Mouse (Mus musculus): ENCODE data around the gene Isca1.
"Not testable (repeated sequence)": the region's sequence is repeated elsewhere in the genome, so short reads cannot be mapped to it uniquely, and the experiment has no call there.

Gene Isca1

GRCm38 (mm10) chr13:59741697-59742096, 27.9 kb downstream of the Isca1 start:
- TF ChIP-seq CTCF (conservative IDR thresholded peaks at IDR 0.05; ENCODE audit: low read length) (peak; percentile 17; the same call in 1 of the 2 replicates), NANOG (IDR thresholded peaks at IDR 0.05; ENCODE audit: borderline replicate concordance, low read length) (no peak)
- no peaks in the 10 kb centered on the region for H3K36me3 ChIP-seq (ENCODE audit: insufficient read depth, low read length)
- H3K4me3 ChIP-seq (replicated peaks; ENCODE audit: low read length) = no peak overlapping the region
- H3K4me1 ChIP-seq (replicated peaks; ENCODE audit: low read depth, low read length) = peaks cover 5% of the 10 kb centered on the region
- no peaks in the 10 kb centered on the region for H3K27me3 ChIP-seq (ENCODE audit: insufficient read depth, low read length)
- H3K9me3 ChIP-seq (ENCODE audit: low read length) = no peaks in the 10 kb centered on the region

DNA sequence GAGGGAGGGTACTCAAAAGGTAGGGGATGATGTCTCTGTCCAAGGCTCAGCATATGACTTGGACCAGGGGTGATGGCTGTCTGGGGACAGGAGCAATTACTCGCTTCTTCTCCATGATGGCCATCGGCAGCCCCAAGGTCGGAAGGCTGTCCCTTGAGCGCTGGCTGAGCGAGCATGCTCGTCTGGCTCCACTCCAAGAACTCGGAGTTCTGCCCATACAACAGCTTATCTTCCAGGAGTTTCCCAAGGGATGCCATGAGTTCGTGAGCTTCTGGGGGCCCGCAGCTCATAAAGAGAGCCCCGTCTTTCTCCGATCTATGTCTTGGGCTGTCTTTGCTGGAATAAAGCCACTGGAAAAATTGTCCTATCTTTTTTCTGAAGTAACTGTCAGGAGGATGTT, 28.5 kb downstream of the Isca1 start:
- Histone ChIP-seq H3K4me3 (replicated peaks; ENCODE audit: low read length) (no peak overlapping the region), H3K4me1 (replicated peaks; ENCODE audit: low read depth, low read length) (no peaks in the 10 kb centered on the region), H3K9me3 (ENCODE audit: low read length) (no peaks in the 10 kb centered on the region), H3K36me3 (ENCODE audit: insufficient read depth, low read length) (no peaks in the 10 kb centered on the region), H3K27me3 (ENCODE audit: insufficient read depth, low read length) (no peaks in the 10 kb centered on the region)
- TF ChIP-seq CTCF (conservative IDR thresholded peaks at IDR 0.05; ENCODE audit: low read length) = no peak
- no peak for TF ChIP-seq NANOG (IDR thresholded peaks at IDR 0.05; ENCODE audit: borderline replicate concordance, low read length)
- no peak for TF ChIP-seq POU5F1 (IDR thresholded peaks at IDR 0.05; ENCODE audit: borderline replicate concordance, low read length)

DNA sequence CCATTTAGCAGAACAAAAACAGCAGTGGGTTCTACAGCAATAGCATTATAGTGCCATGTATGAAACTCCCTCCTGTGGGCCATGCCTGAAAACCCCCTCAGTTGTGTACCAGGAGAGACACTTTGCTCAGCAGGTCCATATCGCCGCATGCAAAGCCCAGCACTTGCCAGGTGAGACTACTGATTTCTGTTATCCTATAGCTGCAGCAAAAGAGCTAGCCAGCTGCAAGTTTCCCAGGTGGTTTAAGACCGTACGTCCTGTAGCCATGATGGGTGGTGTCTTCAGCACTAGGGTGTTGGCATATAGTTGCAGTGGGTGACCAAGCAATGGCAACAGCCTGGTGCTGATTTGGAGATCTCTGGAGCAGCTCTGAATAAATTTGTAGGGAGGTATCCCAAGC, 30.2 kb downstream of the Isca1 start:
- H3K36me3 ChIP-seq (ENCODE audit: insufficient read depth, low read length) = no peaks in the 10 kb centered on the region

GRCm38 (mm10) chr13:59738455-59738854, 31.2 kb downstream of the Isca1 start:
- Histone ChIP-seq H3K9me3 (ENCODE audit: low read length) (no peaks in the 10 kb centered on the region), H3K27me3 (ENCODE audit: insufficient read depth, low read length) (no peaks in the 10 kb centered on the region), H3K36me3 (ENCODE audit: insufficient read depth, low read length) (no peaks in the 10 kb centered on the region), H3K4me1 (replicated peaks; ENCODE audit: low read depth, low read length) (peaks cover 22% of the 10 kb centered on the region), H3K4me3 (replicated peaks; ENCODE audit: low read length) (no peak overlapping the region)
- no peak for TF ChIP-seq POU5F1 (IDR thresholded peaks at IDR 0.05; ENCODE audit: borderline replicate concordance, low read length)
- TF ChIP-seq NANOG (IDR thresholded peaks at IDR 0.05; ENCODE audit: borderline replicate concordance, low read length) = no peak
- TF ChIP-seq CTCF (conservative IDR thresholded peaks at IDR 0.05; ENCODE audit: low read length) = no peak

More for the DNA sequence above, 30.2 kb downstream of the Isca1 start:
- Histone ChIP-seq H3K9me3 (ENCODE audit: low read length) (no peaks in the 10 kb centered on the region), H3K4me1 (replicated peaks; ENCODE audit: low read depth, low read length) (peaks cover 13% of the 10 kb centered on the region), H3K27me3 (ENCODE audit: insufficient read depth, low read length) (no peaks in the 10 kb centered on the region), H3K4me3 (replicated peaks; ENCODE audit: low read length) (no peak overlapping the region)
- TF ChIP-seq POU5F1 (IDR thresholded peaks at IDR 0.05; ENCODE audit: borderline replicate concordance, low read length) (no peak), NANOG (IDR thresholded peaks at IDR 0.05; ENCODE audit: borderline replicate concordance, low read length) (no peak), CTCF (conservative IDR thresholded peaks at IDR 0.05; ENCODE audit: low read length) (no peak)

DNA sequence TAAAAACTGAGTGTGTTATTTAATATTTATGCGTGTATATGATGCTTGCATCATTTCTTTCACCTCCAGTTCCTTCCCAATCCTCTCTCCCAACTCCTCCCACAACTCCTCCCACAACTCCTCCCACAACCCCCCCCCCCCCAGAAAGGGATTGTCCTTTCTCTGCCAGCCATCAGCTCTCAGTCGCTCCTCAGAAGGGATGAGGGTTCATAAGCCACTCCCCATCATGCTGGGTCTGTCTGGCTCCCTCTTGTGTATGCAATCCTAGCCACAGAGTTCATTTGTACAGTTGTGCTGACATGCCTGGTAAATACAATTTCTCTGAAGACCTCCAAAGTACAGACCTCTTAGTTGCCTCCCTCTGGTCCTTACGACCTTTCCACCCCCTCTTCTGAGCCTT, 34.4 kb downstream of the Isca1 start:
- Histone ChIP-seq H3K36me3 (ENCODE audit: insufficient read depth, low read length) (no peaks in the 10 kb centered on the region), H3K4me1 (replicated peaks; ENCODE audit: low read depth, low read length) (peaks cover 41% of the 10 kb centered on the region), H3K9me3 (ENCODE audit: low read length) (no peaks in the 10 kb centered on the region), H3K27me3 (ENCODE audit: insufficient read depth, low read length) (no peaks in the 10 kb centered on the region), H3K4me3 (replicated peaks; ENCODE audit: low read length) (no peak overlapping the region)
- TF ChIP-seq POU5F1 (IDR thresholded peaks at IDR 0.05; ENCODE audit: borderline replicate concordance, low read length) = no peak
- no peak for TF ChIP-seq NANOG (IDR thresholded peaks at IDR 0.05; ENCODE audit: borderline replicate concordance, low read length)
- no peak for TF ChIP-seq CTCF (conservative IDR thresholded peaks at IDR 0.05; ENCODE audit: low read length)

DNA sequence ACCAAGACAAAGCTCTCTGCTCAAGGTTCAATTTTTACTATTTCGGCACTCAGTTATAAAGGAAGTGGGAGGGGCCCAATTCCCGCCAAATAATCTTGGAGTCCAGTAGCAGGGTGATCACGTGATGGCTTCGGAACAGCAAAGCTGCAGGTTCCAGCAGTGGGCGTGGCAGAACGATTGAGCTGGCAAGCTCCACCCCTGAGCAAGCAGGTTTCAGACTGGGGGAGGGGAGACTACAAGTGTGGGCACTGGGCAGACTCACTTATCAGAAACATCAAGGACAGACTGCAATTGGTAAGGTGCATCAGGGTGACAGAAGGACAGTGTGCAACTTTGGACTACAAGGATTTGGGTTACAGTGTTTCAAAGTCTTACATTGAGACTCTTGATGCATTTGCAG, 35.3 kb downstream of the Isca1 start:
- peak overlapping the region; percentile 11; the same call in 1 of the 2 replicates for H3K4me3 ChIP-seq (replicated peaks; ENCODE audit: low read length)
- not testable (repeated sequence) for H3K36me3 ChIP-seq (ENCODE audit: insufficient read depth, low read length); H3K9me3 ChIP-seq (ENCODE audit: low read length); H3K27me3 ChIP-seq (ENCODE audit: insufficient read depth, low read length)
- peaks cover 44% of the 10 kb centered on the region for H3K4me1 ChIP-seq (replicated peaks; ENCODE audit: low read depth, low read length)

- H3K4me3 ChIP-seq (replicated peaks; ENCODE audit: low read length) = no peak overlapping the region
- no peaks in the 10 kb centered on the region for H3K36me3 ChIP-seq (ENCODE audit: insufficient read depth, low read length)
- TF ChIP-seq POU5F1 (IDR thresholded peaks at IDR 0.05; ENCODE audit: borderline replicate concordance, low read length) (no peak), CTCF (conservative IDR thresholded peaks at IDR 0.05; ENCODE audit: low read length) (no peak), NANOG (IDR thresholded peaks at IDR 0.05; ENCODE audit: borderline replicate concordance, low read length) (no peak)
- no peaks in the 10 kb centered on the region for H3K27me3 ChIP-seq (ENCODE audit: insufficient read depth, low read length)
- peaks cover 44% of the 10 kb centered on the region for H3K4me1 ChIP-seq (replicated peaks; ENCODE audit: low read depth, low read length)
- H3K9me3 ChIP-seq (ENCODE audit: low read length) = no peaks in the 10 kb centered on the region
These were observed 35.7 kb downstream of the Isca1 start for GRCm38 (mm10) chr13:59733936-59734335.

- TF ChIP-seq NANOG (IDR thresholded peaks at IDR 0.05; ENCODE audit: borderline replicate concordance, low read length) (no peak), CTCF (conservative IDR thresholded peaks at IDR 0.05; ENCODE audit: low read length) (no peak), POU5F1 (IDR thresholded peaks at IDR 0.05; ENCODE audit: borderline replicate concordance, low read length) (no peak)
These were observed 38.0 kb downstream of the Isca1 start, which contains the start of gene Spata31d1d for GRCm38 (mm10) chr13:59731652-59732051. Gene Spata31d1d (minus strand): TSS chr13:59731752.

GRCm38 (mm10) chr13:59728378-59729093, 41.1 kb downstream of the Isca1 start:
- no peaks in the 10 kb centered on the region for H3K36me3 ChIP-seq (ENCODE audit: insufficient read depth, low read length)
- TF ChIP-seq CTCF (conservative IDR thresholded peaks at IDR 0.05; ENCODE audit: low read length) (peak; percentile 88), POU5F1 (IDR thresholded peaks at IDR 0.05; ENCODE audit: borderline replicate concordance, low read length) (no peak), NANOG (IDR thresholded peaks at IDR 0.05; ENCODE audit: borderline replicate concordance, low read length) (no peak)
- peak overlapping the region; percentile 27; the same call in 1 of the 2 replicates for H3K4me3 ChIP-seq (replicated peaks; ENCODE audit: low read length)
- H3K27me3 ChIP-seq (ENCODE audit: insufficient read depth, low read length) = peaks cover 16% of the 10 kb centered on the region
- H3K9me3 ChIP-seq (ENCODE audit: low read length) = no peaks in the 10 kb centered on the region
- peaks cover 73% of the 10 kb centered on the region for H3K4me1 ChIP-seq (replicated peaks; ENCODE audit: low read depth, low read length)

More at GRCm38 (mm10) chr13:59731652-59732051, 38.0 kb downstream of the Isca1 start, which contains the start of gene Spata31d1d:
- Histone ChIP-seq H3K4me1 (replicated peaks; ENCODE audit: low read depth, low read length) (peaks cover 67% of the 10 kb centered on the region), H3K36me3 (ENCODE audit: insufficient read depth, low read length) (no peaks in the 10 kb centered on the region), H3K27me3 (ENCODE audit: insufficient read depth, low read length) (peaks cover 5% of the 10 kb centered on the region; the same call in 1 of the 2 replicates), H3K9me3 (ENCODE audit: low read length) (no peaks in the 10 kb centered on the region), H3K4me3 (replicated peaks; ENCODE audit: low read length) (no peak within 1 kb of the TSS)

Measured in E14TG2a.4 (cell line).